Mouse (Mus musculus) C2C12 (cell line): Measurements from ENCODE around the gene Hist1h3h.

ENCODE experiments used
- CEBPB ChIP-seq: IDR thresholded peaks from one replicate; pipeline ENCODE4 v1.6.1; 2011; ENCODE audit warnings: low read depth, mild to moderate bottlenecking, control low read depth, moderate library complexity
- CTCF ChIP-seq: IDR thresholded peaks from one replicate; pipeline ENCODE4 v1.5.1; 2011; ENCODE audit not compliant: control insufficient read depth, insufficient read depth, insufficient read length
- MYOD1 ChIP-seq: IDR thresholded peaks from one replicate; pipeline ENCODE4 v1.6.1; 2011; ENCODE audit warnings: low read depth; ENCODE audit not compliant: control insufficient read depth, insufficient read length

DNA sequence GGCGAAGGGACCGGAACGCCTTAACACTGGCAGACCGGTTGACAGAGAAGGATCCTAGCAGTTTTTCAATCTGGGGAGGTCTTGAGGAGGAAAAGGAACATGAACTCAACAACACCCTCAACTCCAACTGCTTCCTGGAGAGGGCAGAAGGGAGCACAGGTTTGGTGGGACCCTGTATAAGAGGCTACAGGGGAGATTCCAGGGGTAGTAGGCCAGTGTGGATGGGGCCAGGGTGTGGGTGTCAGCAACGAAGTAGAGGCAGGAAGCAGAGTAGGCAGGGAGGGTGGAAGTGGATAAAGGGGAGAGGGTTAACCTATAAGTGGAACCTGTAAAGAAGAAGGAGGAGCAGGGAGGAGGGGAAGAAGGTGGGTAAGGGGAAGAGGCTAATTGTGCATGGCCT lies 16.0 kb downstream of the Hist1h3h start:
- TF ChIP-seq CTCF (no peak), CEBPB (no peak), MYOD1 (no peak)
